In genomic region chr2:79259326-79259725, GRCm38 (mm10) we compare ENCODE assay signal across 12 mouse cellular contexts. TPM values are rescaled to one million over a fixed set of nuclear protein-coding genes. Genes with fewer than 3 reads are reported as not detected.
DNase-seq lines count a peak whose midpoint lies in the region; ATAC-seq and TF ChIP-seq lines count a peak whose summit lies in the region.
"Had no signal": no experiment of that assay in that cellular context is flagged by ENCODE, and none has a peak within 500 bp of the region (broad histone marks: within the 10 kb centered on the region; RNA-seq: fewer than 3 reads in every experiment).

No protein-coding gene starts in this region.

- H3K9ac ChIP-seq in heart, adult 2 months (ENCODE audit: low read depth, low read length), result no peak overlapping the region
- H3K9ac ChIP-seq in stomach, embryonic 16.5 days (ENCODE audit: low read length), result no peak overlapping the region
- H3K9ac ChIP-seq in neural tube, embryonic 15.5 days (replicated peaks), result no peak overlapping the region
- H3K9ac ChIP-seq: forebrain, embryonic 13.5 days; limb, embryonic 15.5 days had no signal

- no peak for TF ChIP-seq EP300 in heart, adult 2 months (IDR thresholded peaks at IDR 0.05; ENCODE audit: insufficient read depth, low read depth, low read length)

- no peaks in the 10 kb centered on the region for H3K9me3 ChIP-seq in stomach, embryonic 16.5 days (replicated peaks; ENCODE audit: control insufficient read depth, low read length)
- no peaks in the 10 kb centered on the region for H3K9me3 ChIP-seq in neural tube, embryonic 15.5 days (replicated peaks)
- H3K9me3 ChIP-seq: forebrain, embryonic 13.5 days; limb, embryonic 15.5 days had no signal

- H3K27me3 ChIP-seq in heart, adult 2 months (ENCODE audit: control insufficient read depth, insufficient read depth, low read length), result peaks cover 3% of the 10 kb centered on the region; the same call in 1 of the 2 replicates
- no peaks in the 10 kb centered on the region for H3K27me3 ChIP-seq in stomach, embryonic 16.5 days (ENCODE audit: control insufficient read depth, insufficient read depth, low read length)
- peaks cover 8% of the 10 kb centered on the region; the same call in 1 of the 2 replicates for H3K27me3 ChIP-seq in neural tube, embryonic 15.5 days (replicated peaks)
- H3K27me3 ChIP-seq: limb, embryonic 15.5 days had no signal

- H3K79me2 ChIP-seq in heart, adult 2 months (replicated peaks; ENCODE audit: control insufficient read depth, insufficient read depth, low read length), result no peaks in the 10 kb centered on the region

- intact Hi-C loops in heart, adult 2 months (cut with DNase I), result no loop called here

- H3K4me1 ChIP-seq in heart, adult 2 months (ENCODE audit: control insufficient read depth, insufficient read depth, low read length), result no peaks in the 10 kb centered on the region
- peaks cover 13% of the 10 kb centered on the region for H3K4me1 ChIP-seq in stomach, embryonic 16.5 days (ENCODE audit: control insufficient read depth, insufficient read depth, low read length)
- H3K4me1 ChIP-seq in neural tube, embryonic 15.5 days, result peaks cover 12% of the 10 kb centered on the region

- TF ChIP-seq POLR2A in heart, adult 2 months (IDR thresholded peaks at IDR 0.05; ENCODE audit: insufficient read depth, low read depth, low read length), result no peak

- H3K27ac ChIP-seq in heart, adult 2 months, result no peak overlapping the region
- H3K27ac ChIP-seq in stomach, embryonic 16.5 days (ENCODE audit: low read length), result no peak overlapping the region
- H3K27ac ChIP-seq in neural tube, embryonic 15.5 days (replicated peaks), result no peak overlapping the region
- H3K27ac ChIP-seq: forebrain, embryonic 13.5 days; limb, embryonic 15.5 days had no signal

- H3K36me3 ChIP-seq in heart, adult 2 months (ENCODE audit: control insufficient read depth, insufficient read depth, low read length), result no peaks in the 10 kb centered on the region
- H3K36me3 ChIP-seq in stomach, embryonic 16.5 days (ENCODE audit: control insufficient read depth, insufficient read depth, low read length), result no peaks in the 10 kb centered on the region
- no peaks in the 10 kb centered on the region for H3K36me3 ChIP-seq in neural tube, embryonic 15.5 days
- H3K36me3 ChIP-seq: limb, embryonic 15.5 days had no signal

- 38% methylated on average over 4 of the region's 4 CpGs for WGBS in heart, adult 2 months
- 72% methylated on average over 4 of the region's 4 CpGs for WGBS in stomach, embryonic 16.5 days
- 70% methylated on average over 4 of the region's 4 CpGs for WGBS in neural tube, embryonic 15.5 days

- no peak overlapping the region for H3K4me3 ChIP-seq in heart, adult 2 months
- H3K4me3 ChIP-seq in stomach, embryonic 16.5 days (replicated peaks; ENCODE audit: low read length), result no peak overlapping the region
- no peak overlapping the region for H3K4me3 ChIP-seq in neural tube, embryonic 15.5 days (replicated peaks)
- H3K4me3 ChIP-seq: forebrain, embryonic 13.5 days; limb, embryonic 15.5 days had no signal

- no peak for TF ChIP-seq CTCF in heart, adult 2 months (IDR thresholded peaks at IDR 0.05)

- ATAC-seq in stomach, embryonic 16.5 days (ENCODE audit: insufficient read depth, low FRiP score), result 0 out of 2 replicates have a peak, but pooled peaks have one; percentile 26
- ATAC-seq in neural tube, embryonic 15.5 days (ENCODE audit: low FRiP score), result no peak
- ATAC-seq: forebrain, embryonic 13.5 days had no signal

- peak; percentile 20 to 40 for DNase-seq in heart, adult 2 months
- no peak for DNase-seq in heart, adult 8-10 months (ENCODE audit: low spot score)
- peak; percentile 85 for DNase-seq in c-Kit-positive CD71-positive TER-119-negative erythroid progenitor cells, embryonic 14.5 days (ENCODE audit: low read depth)
- DNase-seq in lung, postnatal 10 days, result peak; percentile 42
- no peak for DNase-seq in urinary bladder, postnatal 36 days (ENCODE audit: low spot score in 2 of 2)
- no peak for DNase-seq in gastrocnemius, postnatal 4 days (ENCODE audit: low spot score in 2 of 2)
- DNase-seq: cerebellum, adult 9-11 months; kidney, postnatal 4 days had no signal

- H3K4me2 ChIP-seq in stomach, embryonic 16.5 days (ENCODE audit: low read depth, low read length), result no peak overlapping the region
- no peak overlapping the region for H3K4me2 ChIP-seq in neural tube, embryonic 15.5 days
- H3K4me2 ChIP-seq: forebrain, embryonic 13.5 days; limb, embryonic 15.5 days had no signal

RNA-seq across cellular contexts. Expression of gene Itga4, which starts 4.1 kb away (rescaled TPM):
- total RNA-seq in heart, adult 2 months (2021), result 1 to 10 TPM; 1.7 to 2.7 TPM
- 1.6 and 1.8 TPM in 2 replicates for polyA plus RNA-seq in heart, adult 2 months (2012; rRNA removed)
- total RNA-seq in heart, adult 8-10 months (2022), result 1 to 10 TPM; 1.1 to 2.7 (median 1.3) TPM
- 5.3 and 6.1 TPM in 2 replicates for polyA plus RNA-seq in stomach, embryonic 16.5 days (2015; fragmentation: Nextera tagmentation; extraction: Ambion mirVana)
- 2.8 and 10.3 TPM in 2 replicates for polyA plus RNA-seq in neural tube, embryonic 15.5 days (2015; fragmentation: Nextera tagmentation; extraction: Ambion mirVana)
- 10 to 100 TPM; 12.9 to 13.4 TPM for total RNA-seq in gastrocnemius, postnatal 4 days (2021)

Comparison
In these comparisons a context has a peak if more than half of its experiments do, and no peak if none do; other contexts are left out.
1. DNase-seq: peak in heart, adult 2 months (2 of 2), c-Kit-positive CD71-positive TER-119-negative erythroid progenitor cells, embryonic 14.5 days (single experiment) and lung, postnatal 10 days (single experiment); none in heart, adult 8-10 months (single experiment), urinary bladder, postnatal 36 days (0 of 2) and gastrocnemius, postnatal 4 days (0 of 2).